Mouse (Mus musculus) brain, embryonic 14.5 days (tissue): ENCODE measurements at regions not wholly inside any gene's neighbourhood (a gene's known extent, or its start where the extent isn't known, plus 50 kb on each side); places are given as distances from the start of the nearest gene placed in this dataset.

Experiments
- DNase-seq: peaks from one replicate; pipeline ENCODE4 v3.0.0-alpha.2; 2011; ENCODE audit warnings: low read depth
- CTCF ChIP-seq: fragments of 200-500 bp; IDR thresholded peaks from 2 replicates; pipeline ENCODE4 v1.5.1; 2012; ENCODE audit warnings: inconsistent platforms, mild to moderate bottlenecking, moderate library complexity, borderline replicate concordance; ENCODE audit not compliant: insufficient read depth, insufficient read length; ENCODE audit errors: extremely low read depth
- POLR2A ChIP-seq: fragments of 200-500 bp; IDR thresholded peaks from 2 replicates; pipeline ENCODE4 v1.6.1; 2012; ENCODE audit warnings: mild to moderate bottlenecking, inconsistent platforms, borderline replicate concordance; ENCODE audit not compliant: poor library complexity, insufficient read depth, insufficient read length, severe bottlenecking; ENCODE audit errors: extremely low read depth

- TF ChIP-seq CTCF (no peak), POLR2A (no peak)
These were observed 130.8 kb upstream of the S100g start for GRCm38 (mm10) chrX:163095026-163095765.

More at GRCm38 (mm10) chrX:163095026-163095765, 130.8 kb upstream of the S100g start:
- DNase-seq: no peak
